Mouse (Mus musculus) layer of hippocampus, adult 9-10 months (tissue): ENCODE results near the gene Mx1.

ENCODE experiments used
- DNase-seq: peaks from one replicate; pipeline ENCODE4 v3.0.0; 2022; ENCODE audit warnings: low spot score

Mx1 gene

DNA sequence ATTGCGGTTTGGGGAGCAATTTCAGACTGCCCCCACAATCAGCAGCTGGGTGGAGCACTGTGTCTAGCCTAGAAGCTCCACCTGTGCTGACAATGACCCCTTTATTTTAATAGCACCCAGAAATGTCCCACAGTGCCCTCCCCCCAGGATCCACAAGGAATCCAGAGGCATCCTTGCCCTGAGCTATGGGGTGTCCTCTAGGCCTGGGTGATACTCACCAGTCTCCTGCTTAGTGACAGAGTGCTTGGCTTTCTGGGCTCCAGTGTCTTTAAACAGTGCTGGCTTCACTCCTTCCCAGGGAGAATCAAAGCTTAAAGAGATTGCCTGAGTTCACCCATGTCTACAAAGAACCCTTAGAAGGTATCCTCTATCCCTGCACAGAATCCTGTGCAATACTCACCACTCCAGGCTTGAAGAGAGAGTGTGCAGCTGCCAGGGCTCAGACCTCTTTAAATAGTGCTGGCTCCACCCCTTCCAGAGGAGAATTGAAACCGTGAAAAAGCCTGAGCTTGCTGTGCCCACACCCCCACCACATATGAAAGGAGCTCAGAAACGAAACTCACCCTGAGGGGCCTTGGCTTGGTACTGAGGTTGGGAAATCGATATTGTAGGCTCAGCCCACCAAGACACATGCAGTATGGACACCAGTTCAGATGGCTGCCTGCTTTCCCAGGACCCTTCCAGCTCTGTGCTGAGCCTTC lies at the start of gene Mx1:
TSS of gene Mx1 (minus strand) at position 427 of the 701 bp plus-strand sequence.
- DNase-seq: no peak

GRCm38 (mm10) chr16:97512347-97512751 lies 49.6 kb upstream of the Mx1 start:
- DNase-seq: no peak

DNA sequence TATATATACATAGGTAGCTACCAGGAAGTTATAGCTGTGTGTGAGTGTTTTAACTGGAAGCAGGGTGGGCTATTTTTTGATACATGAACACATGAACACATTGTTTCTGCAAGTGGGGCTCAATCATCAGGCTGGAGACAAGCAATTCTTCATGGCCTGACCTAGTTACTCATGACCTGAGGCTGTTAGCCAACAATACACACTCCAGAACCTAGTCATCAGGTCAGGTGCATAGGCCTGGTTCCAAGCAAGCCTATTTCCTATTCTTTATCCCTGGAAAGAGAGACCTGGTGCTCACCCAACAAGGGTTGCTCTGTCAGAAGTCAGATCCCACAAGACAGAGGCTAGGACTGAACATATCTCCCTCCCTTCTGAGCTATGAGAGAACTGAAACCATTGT lies 48.8 kb upstream of the Mx1 start:
- no peak for DNase-seq

DNA sequence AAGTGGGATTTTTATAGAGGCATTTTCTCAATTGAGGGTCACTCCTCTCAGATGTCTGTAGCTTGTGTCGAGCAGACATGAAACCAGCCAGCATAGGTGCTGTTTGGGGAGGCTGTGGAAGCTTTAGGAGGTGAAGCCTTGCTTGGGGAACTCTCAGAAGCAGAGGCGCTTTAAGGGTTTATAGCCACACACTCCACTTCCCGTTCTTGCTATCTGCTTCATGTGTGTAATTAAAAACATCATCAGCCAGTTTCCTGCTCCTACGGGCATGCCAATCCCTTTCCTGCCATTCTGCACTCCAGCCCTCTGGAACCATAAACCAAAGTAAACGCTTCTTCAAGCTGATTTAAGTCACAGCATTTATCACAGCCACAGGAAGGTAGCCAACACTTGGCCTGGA lies 48.1 kb upstream of the Mx1 start:
- DNase-seq: no peak

- DNase-seq: no peak
These were observed 45.1 kb upstream of the Mx1 start for GRCm38 (mm10) chr16:97507783-97508182.

DNA sequence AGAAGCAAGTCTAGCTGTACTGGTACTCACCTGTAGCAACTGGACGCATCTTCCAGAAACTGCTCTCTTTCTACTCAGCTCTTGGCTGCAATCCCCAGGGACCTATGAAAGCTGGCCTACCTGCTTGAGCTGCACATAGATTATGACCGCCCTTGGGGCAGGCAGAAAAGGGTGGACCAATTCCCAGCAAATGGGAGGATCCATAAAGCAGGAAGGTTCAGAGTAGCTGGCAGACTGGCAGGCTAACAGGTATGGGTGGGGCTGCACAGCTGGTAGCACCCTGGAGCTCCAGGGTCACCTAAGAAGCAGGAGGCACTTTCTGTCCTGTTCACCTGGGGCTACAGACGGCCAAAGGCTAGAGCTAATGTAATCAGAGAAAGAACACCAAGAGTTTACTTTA lies 42.1 kb upstream of the Mx1 start:
- DNase-seq: no peak

GRCm38 (mm10) chr16:97503849-97504248 lies 41.1 kb upstream of the Mx1 start:
- no peak for DNase-seq

DNA sequence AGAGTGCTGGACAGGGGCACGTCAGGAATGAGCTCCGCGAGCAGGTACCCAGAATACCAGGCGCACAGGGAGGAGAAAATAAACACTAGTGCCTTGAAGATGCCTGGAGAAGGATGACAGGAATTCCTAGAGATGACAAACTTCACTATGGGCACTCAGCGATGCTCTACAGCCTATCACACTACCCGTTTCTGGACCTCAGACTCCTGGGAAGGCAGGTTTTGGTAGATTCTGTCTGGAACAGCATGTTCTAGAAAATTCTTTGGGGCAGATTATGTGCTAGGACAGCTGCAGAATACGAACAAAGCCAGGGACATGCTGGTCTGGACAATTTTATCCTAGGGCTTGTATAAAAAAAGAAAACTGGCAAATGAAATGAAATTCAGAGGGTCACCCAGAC lies 38.2 kb upstream of the Mx1 start:
- no peak for DNase-seq

DNA sequence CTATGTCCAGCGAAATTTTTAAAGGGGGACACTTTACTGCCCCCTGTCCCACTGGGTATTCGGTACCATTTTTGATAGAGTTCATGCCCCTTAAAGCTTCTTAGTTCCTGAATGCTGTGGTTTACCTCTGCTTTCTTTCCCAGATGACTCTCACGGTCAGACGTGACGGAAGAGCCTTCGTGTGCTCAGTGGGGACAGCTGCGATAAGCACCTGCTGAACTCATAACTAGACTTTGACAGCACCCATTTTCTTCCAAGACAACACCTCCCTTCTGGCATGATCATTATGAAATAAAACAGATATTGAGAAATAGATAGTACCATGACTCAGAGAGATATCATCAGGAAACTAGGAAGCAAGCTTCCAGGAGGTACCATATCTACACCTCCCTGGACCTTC lies 36.7 kb upstream of the Mx1 start:
- no peak for DNase-seq

GRCm38 (mm10) chr16:97498139-97498538 lies 35.4 kb upstream of the Mx1 start:
- no peak for DNase-seq

GRCm38 (mm10) chr16:97497682-97498081 lies 35.0 kb upstream of the Mx1 start:
- no peak for DNase-seq

GRCm38 (mm10) chr16:97496026-97496425 lies 33.3 kb upstream of the Mx1 start:
- DNase-seq: no peak

DNA sequence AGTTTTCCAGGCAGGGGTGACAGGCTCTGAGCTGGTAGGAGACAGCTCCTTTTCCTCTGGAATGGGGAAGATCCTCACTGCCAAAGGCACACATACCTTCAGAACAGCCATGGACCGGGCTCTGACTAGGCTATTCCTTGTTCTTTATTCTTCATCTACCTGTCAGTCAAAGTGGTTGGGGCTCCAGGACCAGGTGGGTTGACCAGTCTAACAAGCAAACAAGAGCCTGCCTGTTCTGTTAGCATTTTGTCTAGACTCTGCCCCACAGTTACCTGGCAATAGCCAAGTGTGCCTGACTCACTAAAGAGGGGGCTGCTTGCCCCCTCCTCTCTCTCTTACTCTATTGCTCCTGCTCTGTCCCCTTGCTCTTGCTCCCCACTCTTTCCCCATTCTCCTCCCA lies 29.7 kb upstream of the Mx1 start:
- no peak for DNase-seq

DNA sequence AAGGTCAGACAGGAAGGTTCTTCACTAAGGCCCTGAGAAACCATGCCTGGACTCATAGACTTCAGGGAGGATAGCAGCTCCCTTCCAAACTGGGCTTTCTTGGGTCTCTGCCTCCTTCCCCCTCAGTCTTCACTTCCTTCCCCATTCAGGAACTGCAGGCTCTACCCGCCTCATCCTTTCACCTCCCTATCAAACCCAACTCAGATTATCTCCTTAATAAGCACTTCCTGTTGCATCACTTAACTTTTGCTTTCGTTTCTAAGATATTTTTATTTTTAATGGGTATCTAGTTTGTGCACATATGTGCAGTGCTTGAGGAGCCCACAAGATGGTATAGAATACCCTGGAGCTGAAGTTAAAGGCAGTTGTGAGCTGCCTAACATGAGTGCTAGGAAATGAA lies 15.9 kb upstream of the Mx1 start:
- DNase-seq: no peak

DNA sequence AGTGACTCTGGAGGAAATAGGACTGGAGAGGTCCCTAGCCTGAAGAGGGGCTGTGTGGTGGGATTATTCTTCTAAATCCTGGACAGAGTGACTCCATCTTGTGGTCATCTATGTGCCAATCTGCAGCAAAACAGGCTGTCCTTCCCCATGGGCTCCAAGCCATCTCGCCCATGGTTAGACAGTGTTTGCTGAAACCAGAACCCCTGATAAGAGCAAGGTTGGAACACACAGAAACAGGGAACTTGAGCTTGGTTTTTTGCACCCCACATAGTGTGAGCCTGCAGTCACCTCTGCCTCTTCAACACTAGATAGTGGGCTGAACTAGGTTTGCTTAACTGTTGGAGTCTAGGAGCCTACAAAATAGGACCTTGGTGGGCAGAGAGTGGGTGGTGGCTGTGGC lies 13.8 kb upstream of the Mx1 start:
- DNase-seq: no peak

- no peak for DNase-seq
These were observed 12.9 kb upstream of the Mx1 start for GRCm38 (mm10) chr16:97475581-97475980.

- no peak for DNase-seq
These were observed 12.0 kb upstream of the Mx1 start for GRCm38 (mm10) chr16:97474671-97475070.

DNA sequence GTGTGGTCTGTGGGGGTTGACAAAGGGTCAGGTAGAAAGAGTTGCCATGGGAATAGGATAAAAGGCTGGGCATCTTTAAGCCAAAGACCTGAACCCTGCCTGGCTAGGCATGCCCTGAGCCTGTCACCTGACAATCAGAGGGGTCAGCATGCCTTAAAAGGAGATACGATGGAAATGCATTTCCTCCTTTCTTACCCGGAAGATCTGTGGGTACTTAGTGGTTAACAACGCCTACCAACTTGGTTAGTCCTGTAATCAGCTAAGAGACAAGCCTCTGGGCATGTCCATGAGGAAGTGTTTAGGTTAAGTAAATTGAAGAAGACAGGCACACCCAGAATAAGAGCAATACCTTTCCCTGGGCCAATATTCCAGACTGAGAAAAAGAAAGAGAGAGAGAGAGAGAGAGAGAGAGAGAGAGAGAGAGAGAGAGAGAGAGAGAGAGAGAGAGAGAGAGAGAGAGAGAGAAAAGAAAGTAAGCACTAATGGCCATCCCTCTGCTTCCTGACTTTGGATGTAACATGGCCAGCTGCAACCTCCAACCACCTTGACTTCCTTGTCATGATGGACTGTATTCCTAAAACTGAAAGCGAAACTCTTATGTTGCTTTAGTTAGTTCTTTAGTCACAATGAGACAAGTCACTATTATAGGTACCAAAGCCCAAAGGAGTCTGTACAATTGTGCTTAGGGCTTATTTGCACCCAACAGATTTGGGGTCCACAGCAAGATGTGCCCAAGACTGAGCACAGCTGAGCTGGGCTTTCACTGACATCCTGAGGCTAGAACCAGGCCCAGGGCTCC lies 5.5 kb upstream of the Mx1 start:
- DNase-seq: no peak

DNA sequence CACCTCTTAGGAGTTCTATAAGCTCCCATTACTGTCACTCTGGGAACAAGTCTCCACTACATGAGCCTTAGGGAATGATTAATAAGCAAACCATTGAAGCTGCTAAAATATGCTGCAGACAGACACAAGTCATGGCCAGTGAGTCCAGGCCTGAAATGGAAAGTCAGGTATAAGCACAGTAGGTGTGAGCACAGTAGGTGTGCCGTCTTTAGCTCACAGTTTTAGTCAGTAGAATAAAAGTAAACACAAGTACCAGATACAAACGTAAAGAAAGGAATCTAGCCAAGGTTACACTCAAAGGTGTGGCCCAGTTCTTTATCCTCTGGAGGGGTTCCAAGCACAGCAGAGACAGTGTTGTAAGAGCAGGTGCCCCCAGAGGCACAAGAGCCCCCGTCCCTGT lies 4.8 kb upstream of the Mx1 start:
- DNase-seq: no peak

DNA sequence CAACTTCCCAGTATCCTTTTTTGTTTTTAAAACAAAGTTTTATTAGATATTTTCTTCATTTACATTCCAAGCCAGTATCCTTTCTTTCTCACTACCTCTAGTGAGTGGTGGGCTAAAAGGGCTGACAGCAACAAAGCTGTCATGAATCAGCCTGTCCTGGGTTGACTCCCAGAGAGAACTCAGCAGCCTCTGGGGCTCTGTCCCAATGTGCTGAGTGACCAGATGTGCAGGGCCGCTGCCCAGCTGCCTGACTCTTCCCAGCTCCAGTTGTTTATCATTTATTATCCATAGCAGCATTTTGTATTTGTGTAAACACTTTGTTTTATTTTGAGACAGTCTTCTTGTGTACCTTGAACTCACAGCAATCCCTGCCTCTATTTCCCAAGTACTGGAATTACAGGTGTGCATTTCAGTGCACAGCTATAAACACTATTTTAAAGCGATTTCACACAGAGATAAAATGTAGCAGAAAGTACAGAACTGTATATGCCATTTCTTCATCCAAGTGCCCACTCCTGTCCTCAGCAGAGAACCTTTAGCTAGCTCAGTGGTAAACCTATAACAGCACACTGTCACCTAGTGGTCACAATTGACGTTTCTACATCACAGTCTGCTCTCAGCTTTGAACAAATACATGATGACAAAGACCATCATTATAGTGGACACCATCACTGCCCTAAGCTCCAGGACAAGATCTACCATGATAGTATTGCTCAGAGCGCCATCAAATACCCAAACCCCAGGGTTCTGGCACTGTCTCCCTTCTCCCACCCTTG lies 3.7 kb upstream of the Mx1 start:
- DNase-seq: no peak

- DNase-seq: no peak
These were observed 1.4 kb downstream of the Mx1 start for GRCm38 (mm10) chr16:97461271-97461670.

DNA sequence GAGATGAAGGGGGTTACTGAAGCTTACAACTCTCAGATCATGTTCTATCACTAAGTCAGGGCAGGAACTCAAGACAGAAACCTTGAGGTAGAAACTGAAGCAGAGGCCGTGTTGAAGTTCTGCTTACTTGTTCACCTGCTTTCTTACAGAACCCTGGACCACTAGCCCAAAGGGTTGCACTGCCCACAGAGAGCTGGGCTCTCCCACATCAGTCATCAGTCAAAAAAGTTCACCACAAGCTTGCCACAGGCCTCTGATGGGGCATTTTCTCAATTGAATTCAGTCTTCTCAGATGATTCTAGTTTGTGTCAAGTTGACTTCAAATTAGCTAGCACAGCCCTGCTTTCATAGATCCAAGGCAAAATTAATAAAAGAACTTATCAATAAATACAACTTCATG lies 2.9 kb downstream of the Mx1 start:
- DNase-seq: no peak

DNA sequence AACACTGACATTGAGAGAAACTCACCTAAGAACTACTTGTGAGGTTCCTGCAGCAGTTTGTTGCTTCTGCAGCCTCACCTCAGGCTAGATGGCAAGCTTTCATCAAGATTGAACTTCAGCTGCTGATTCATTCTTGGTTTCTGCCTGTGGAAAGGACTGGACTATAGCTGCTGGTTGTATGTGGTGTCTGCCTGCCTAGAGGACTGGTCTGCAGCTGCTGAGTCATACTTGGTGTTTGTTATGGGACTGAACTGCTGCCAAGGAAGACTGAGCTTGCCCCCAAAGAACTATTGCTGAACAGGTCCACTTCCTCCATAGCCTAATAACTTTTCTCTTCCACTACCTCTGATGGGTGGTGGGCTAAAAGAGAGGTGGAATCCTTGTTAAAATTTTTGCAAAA lies 15.3 kb downstream of the Mx1 start:
- DNase-seq: no peak
